Mouse (Mus musculus) thymus, adult 2 months (tissue): Measurements from ENCODE around the gene Lyrm9.
A peak's percentile ranks its signal among the peaks of the same experiment; 100 is the strongest.

Experiments used
- CTCF ChIP-seq: fragments of 200-500 bp; IDR thresholded peaks from 2 replicates; pipeline ENCODE4 v1.5.1; 2012; ENCODE audit warnings: mild to moderate bottlenecking, control low read depth, low read length, moderate library complexity, borderline replicate concordance; ENCODE audit not compliant: control insufficient read depth, poor library complexity, insufficient read depth; ENCODE audit errors: extremely low read depth
- POLR2A ChIP-seq: fragments of 200-500 bp; IDR thresholded peaks from 2 replicates; pipeline ENCODE4 v1.6.1; 2012; ENCODE audit warnings: mild to moderate bottlenecking, low read length, control low read depth, moderate library complexity; ENCODE audit not compliant: control insufficient read depth, poor library complexity, insufficient read depth; ENCODE audit errors: extremely low read depth

- TF ChIP-seq POLR2A (no peak), CTCF (0 out of 2 replicates have a peak, but pooled peaks have one; percentile 14)
Observed at GRCm38 (mm10) chr11:78803587-78804316, 22.6 kb upstream of the Lyrm9 start.
